Mouse (Mus musculus): ENCODE data around the gene Cyb5d2. TPM values are rescaled to one million over a fixed set of nuclear protein-coding genes. Genes with fewer than 3 reads are reported as not detected.

Cyb5d2 gene
- polyA plus RNA-seq (2017; shearing (Covaris generic)): 6.1 TPM

GRCm38 (mm10) chr11:72795455-72796295, at the start of gene Cyb5d2, which contains the start of gene Zzef1:
Gene Cyb5d2 (minus strand): TSS chr11:72796142.
Gene Zzef1 (plus strand): TSS chr11:72796226.

Other genes with a start within 250 kb of the Cyb5d2 start
- gene Spns3, start 245.6 kb downstream of the Cyb5d2 start, polyA plus RNA-seq (2017; shearing (Covaris generic)): not detected
- gene Ube2g1, start 188.9 kb downstream of the Cyb5d2 start, polyA plus RNA-seq (2017; shearing (Covaris generic)): 67.8 TPM
- gene Ankfy1, start 106.1 kb downstream of the Cyb5d2 start, polyA plus RNA-seq (2017; shearing (Covaris generic)): 45.1 TPM
- 20.7 TPM for gene Zzef1, start 84 bp upstream of the Cyb5d2 start, polyA plus RNA-seq (2017; shearing (Covaris generic))
- 262 TPM for gene Atp2a3, start 165.0 kb upstream of the Cyb5d2 start, polyA plus RNA-seq (2017; shearing (Covaris generic))
- not detected for gene P2rx1, start 203.0 kb upstream of the Cyb5d2 start, polyA plus RNA-seq (2017; shearing (Covaris generic))
- gene Camkk1, start 222.9 kb upstream of the Cyb5d2 start, polyA plus RNA-seq (2017; shearing (Covaris generic)): 2.0 TPM